In genomic region chr9:94378291-94378690, GRCm38 (mm10) we compare ENCODE assay signal across 23 mouse cellular contexts.
DNase-seq lines count a peak whose midpoint lies in the region; ATAC-seq lines count a peak whose summit lies in the region.
"Had no signal": no experiment of that assay in that cellular context is flagged by ENCODE, and none has a peak within 500 bp of the region (broad histone marks: within the 10 kb centered on the region; RNA-seq: fewer than 3 reads in every experiment).

No protein-coding gene starts in this region.

- DNase-seq in cerebellum, adult 18-20 months, result peak; percentile 15 to 41
- DNase-seq in cerebellum, adult 11 months, result no peak
- DNase-seq in forebrain, embryonic 10.5 days (ENCODE audit: extremely low spot score, low spot score), result no peak
- peak; percentile 10 for DNase-seq in midbrain, embryonic 14.5 days
- DNase-seq in yolk sac, embryonic 10.5 days (ENCODE audit: low spot score), result no peak
- DNase-seq: kidney, adult 11 months; liver; right cerebral cortex, postnatal 4 days; thymus, adult 2 months; thymus, postnatal 36 days had no signal

- H3K9ac ChIP-seq in forebrain, embryonic 12.5 days, result no peak overlapping the region
- no peak overlapping the region for H3K9ac ChIP-seq in midbrain, embryonic 14.5 days (replicated peaks; ENCODE audit: low read length)
- H3K9ac ChIP-seq in midbrain, embryonic 16.5 days (ENCODE audit: low read depth, low read length), result no peak overlapping the region
- H3K9ac ChIP-seq in hindbrain, embryonic 16.5 days (ENCODE audit: low read depth, low read length), result no peak overlapping the region
- H3K9ac ChIP-seq: forebrain, embryonic 15.5 days; heart, embryonic 12.5 days; liver, embryonic 15.5 days; lung, embryonic 15.5 days; neural tube, embryonic 12.5 days had no signal

- no peaks in the 10 kb centered on the region for H3K27me3 ChIP-seq in forebrain, embryonic 10.5 days (ENCODE audit: poor library complexity, severe bottlenecking)
- H3K27me3 ChIP-seq in forebrain, embryonic 12.5 days, result no peaks in the 10 kb centered on the region
- H3K27me3 ChIP-seq in midbrain, embryonic 14.5 days (ENCODE audit: control insufficient read depth, insufficient read depth, low read length), result no peaks in the 10 kb centered on the region
- H3K27me3 ChIP-seq in midbrain, embryonic 16.5 days (ENCODE audit: control insufficient read depth, insufficient read depth, low read depth, low read length), result no peaks in the 10 kb centered on the region
- H3K27me3 ChIP-seq in hindbrain, embryonic 16.5 days (replicated peaks; ENCODE audit: control insufficient read depth, insufficient read depth, low read length), result no peaks in the 10 kb centered on the region
- H3K27me3 ChIP-seq: CH12.LX; forebrain, embryonic 15.5 days; heart, embryonic 12.5 days; liver, embryonic 15.5 days; lung, embryonic 15.5 days; neural tube, embryonic 12.5 days had no signal

- peaks cover 23% of the 10 kb centered on the region for H3K4me1 ChIP-seq in forebrain, embryonic 10.5 days
- H3K4me1 ChIP-seq in forebrain, embryonic 12.5 days, result peaks cover 21% of the 10 kb centered on the region
- H3K4me1 ChIP-seq in midbrain, embryonic 14.5 days (ENCODE audit: control insufficient read depth, insufficient read depth, low read length), result 0 out of 2 replicates have a peak, but pooled peaks cover 3% of the 10 kb centered on the region
- no peaks in the 10 kb centered on the region for H3K4me1 ChIP-seq in midbrain, embryonic 16.5 days (ENCODE audit: control insufficient read depth, insufficient read depth, low read length)
- no peaks in the 10 kb centered on the region; the same call in 1 of the 2 replicates for H3K4me1 ChIP-seq in hindbrain, embryonic 16.5 days (ENCODE audit: control insufficient read depth, insufficient read depth, low read depth, low read length)

- no peak overlapping the region for H3K4me2 ChIP-seq in forebrain, embryonic 12.5 days
- no peak overlapping the region for H3K4me2 ChIP-seq in midbrain, embryonic 14.5 days (ENCODE audit: low read length)
- no peak overlapping the region for H3K4me2 ChIP-seq in midbrain, embryonic 16.5 days (ENCODE audit: low read length)
- H3K4me2 ChIP-seq in hindbrain, embryonic 16.5 days (ENCODE audit: low read length), result no peak overlapping the region
- H3K4me2 ChIP-seq: forebrain, embryonic 15.5 days; heart, embryonic 12.5 days; liver, embryonic 15.5 days; lung, embryonic 15.5 days; neural tube, embryonic 12.5 days had no signal

- no peaks in the 10 kb centered on the region for H3K9me3 ChIP-seq in forebrain, embryonic 10.5 days
- H3K9me3 ChIP-seq in forebrain, embryonic 12.5 days, result no peaks in the 10 kb centered on the region
- H3K9me3 ChIP-seq in midbrain, embryonic 14.5 days (ENCODE audit: control insufficient read depth, low read length), result no peaks in the 10 kb centered on the region
- no peaks in the 10 kb centered on the region for H3K9me3 ChIP-seq in midbrain, embryonic 16.5 days (replicated peaks; ENCODE audit: control insufficient read depth, low read length, poor library complexity, severe bottlenecking)
- no peaks in the 10 kb centered on the region for H3K9me3 ChIP-seq in hindbrain, embryonic 16.5 days (ENCODE audit: control insufficient read depth, low read length)
- H3K9me3 ChIP-seq: forebrain, embryonic 15.5 days; heart, embryonic 12.5 days; liver, embryonic 15.5 days; lung, embryonic 15.5 days; midbrain, embryonic 10.5 days; neural tube, embryonic 12.5 days had no signal

- H3K4me3 ChIP-seq in forebrain, embryonic 10.5 days, result no peak overlapping the region
- H3K4me3 ChIP-seq in forebrain, embryonic 12.5 days (replicated peaks), result no peak overlapping the region
- no peak overlapping the region for H3K4me3 ChIP-seq in midbrain, embryonic 14.5 days (replicated peaks; ENCODE audit: low read depth, low read length)
- H3K4me3 ChIP-seq in midbrain, embryonic 16.5 days (ENCODE audit: low read depth, low read length), result no peak overlapping the region
- no peak overlapping the region for H3K4me3 ChIP-seq in hindbrain, embryonic 16.5 days (ENCODE audit: low read length)
- H3K4me3 ChIP-seq: forebrain, embryonic 15.5 days; heart, adult 2 months; heart, embryonic 12.5 days; liver, embryonic 15.5 days; lung, embryonic 15.5 days; midbrain, embryonic 10.5 days; neural tube, embryonic 12.5 days had no signal

- H3K36me3 ChIP-seq in forebrain, embryonic 10.5 days (replicated peaks), result no peaks in the 10 kb centered on the region
- no peaks in the 10 kb centered on the region for H3K36me3 ChIP-seq in forebrain, embryonic 12.5 days (replicated peaks)
- no peaks in the 10 kb centered on the region for H3K36me3 ChIP-seq in midbrain, embryonic 14.5 days (ENCODE audit: control insufficient read depth, insufficient read depth, low read length)
- H3K36me3 ChIP-seq in midbrain, embryonic 16.5 days (ENCODE audit: control insufficient read depth, insufficient read depth, low read length), result no peaks in the 10 kb centered on the region
- H3K36me3 ChIP-seq in hindbrain, embryonic 16.5 days (ENCODE audit: control insufficient read depth, insufficient read depth, low read length), result no peaks in the 10 kb centered on the region
- H3K36me3 ChIP-seq: forebrain, embryonic 15.5 days; heart, embryonic 12.5 days; liver, embryonic 15.5 days; lung, embryonic 15.5 days; midbrain, embryonic 10.5 days; neural tube, embryonic 12.5 days had no signal

- H3K27ac ChIP-seq in forebrain, embryonic 10.5 days, result 0 out of 2 replicates have a peak overlapping the region, but pooled peaks have one; percentile 5
- H3K27ac ChIP-seq in forebrain, embryonic 12.5 days, result no peak overlapping the region
- 0 out of 2 replicates have a peak overlapping the region, but pooled peaks have one; percentile 37 for H3K27ac ChIP-seq in midbrain, embryonic 14.5 days (replicated peaks; ENCODE audit: low read depth, low read length)
- no peak overlapping the region for H3K27ac ChIP-seq in midbrain, embryonic 16.5 days (ENCODE audit: low read length)
- peak overlapping the region; percentile 25; the same call in 1 of the 2 replicates for H3K27ac ChIP-seq in hindbrain, embryonic 16.5 days (ENCODE audit: low read depth, low read length)
- H3K27ac ChIP-seq: heart, adult 2 months; liver, embryonic 15.5 days; lung, embryonic 15.5 days; neural tube, embryonic 12.5 days had no signal

- no peak for ATAC-seq in forebrain, embryonic 12.5 days (ENCODE audit: low FRiP score)
- ATAC-seq in midbrain, embryonic 14.5 days (ENCODE audit: low FRiP score, low TSS enrichment), result no peak
- ATAC-seq in midbrain, embryonic 16.5 days, result no peak
- no peak for ATAC-seq in hindbrain, embryonic 16.5 days
- ATAC-seq: activated CD4-positive, CD25-positive, alpha-beta regulatory T cell, adult 4 months; inflammation-experienced regulatory T-cells, adult 6 months had no signal

- 74% methylated on average over 6 of the region's 6 CpGs for WGBS in forebrain, embryonic 10.5 days
- 64% methylated on average over 6 of the region's 6 CpGs for WGBS in forebrain, embryonic 12.5 days
- WGBS in midbrain, embryonic 14.5 days, result 73% methylated on average over 6 of the region's 6 CpGs
- 55% methylated on average over 6 of the region's 6 CpGs for WGBS in midbrain, embryonic 16.5 days
- WGBS in hindbrain, embryonic 16.5 days, result 54% methylated on average over 6 of the region's 6 CpGs

Comparison
In these comparisons a context has a peak if more than half of its experiments do, and no peak if none do; other contexts are left out.
1. DNase-seq: peak in cerebellum, adult 18-20 months (2 of 2) and midbrain, embryonic 14.5 days (single experiment); none in cerebellum, adult 11 months (single experiment), forebrain, embryonic 10.5 days (single experiment) and yolk sac, embryonic 10.5 days (single experiment).
2. H3K27ac ChIP-seq: peak in forebrain, embryonic 10.5 days (single experiment), midbrain, embryonic 14.5 days (single experiment) and hindbrain, embryonic 16.5 days (single experiment); none in forebrain, embryonic 12.5 days (single experiment) and midbrain, embryonic 16.5 days (single experiment).